Mouse (Mus musculus) lung, embryonic 15.5 days (tissue): ENCODE data around the gene Mybbp1a. TPM values are rescaled to one million over a fixed set of nuclear protein-coding genes. Genes with fewer than 3 reads are reported as not detected.
A peak's percentile ranks its signal among the peaks of the same experiment; 100 is the strongest.

Experiments
- ATAC-seq: fragments of 200-750 bp; cut with Nextera tagmentation; 2 replicates; pipeline ENCODE4 v1.8.0; 2017; ENCODE audit warnings: moderate number of reproducible peaks, borderline replicate concordance; ENCODE audit not compliant: low FRiP score, low TSS enrichment; ENCODE audit errors: extremely low read depth
- H3K27ac ChIP-seq: fragments of 300-500 bp; sonication (generic); 2 replicates; pipeline ENCODE4 v1.5.1; 2015; ENCODE audit warnings: moderate library complexity, mild to moderate bottlenecking, inconsistent platforms
- H3K27me3 ChIP-seq: fragments of 300-500 bp; sonication (generic); 2 replicates; pipeline ENCODE4 v1.6.1; 2015; ENCODE audit warnings: inconsistent platforms
- H3K36me3 ChIP-seq: fragments of 300-500 bp; sonication (generic); 2 replicates; pipeline ENCODE4 v1.6.1; 2015; ENCODE audit warnings: inconsistent platforms
- H3K4me1 ChIP-seq: fragments of 300-500 bp; sonication (generic); 2 replicates; pipeline ENCODE4 v1.6.1; 2015; ENCODE audit warnings: inconsistent platforms
- H3K4me2 ChIP-seq: fragments of 300-500 bp; sonication (generic); 2 replicates; pipeline ENCODE4 v1.6.1; 2015; ENCODE audit warnings: inconsistent platforms, mild to moderate bottlenecking, moderate library complexity
- H3K4me3 ChIP-seq: fragments of 300-500 bp; sonication (generic); 2 replicates; pipeline ENCODE4 v1.5.1; 2015; ENCODE audit warnings: mild to moderate bottlenecking, inconsistent platforms
- H3K9ac ChIP-seq: fragments of 300-500 bp; sonication (generic); 2 replicates; pipeline ENCODE4 v1.6.1; 2015; ENCODE audit warnings: inconsistent platforms
- H3K9me3 ChIP-seq: fragments of 300-500 bp; sonication (generic); 2 replicates; pipeline ENCODE4 v1.6.1; 2016; ENCODE audit warnings: inconsistent platforms
- WGBS: fragments of 180-500 bp; shearing (Covaris S2); methylation state at CpG from one replicate; pipeline ENCODE4 v1.1.7; 2015; 5-methylcytosine and 5-hydroxymethylcytosine counted together
- polyA plus RNA-seq: library from polyadenylated mRNA; unstranded; fragments of >200 nt; fragmentation: Nextera tagmentation; extraction: Ambion mirVana; gene quantifications from 2 replicates; pipeline ENCODE4 v1.2.1, GENCODE M21; 2015

Gene Mybbp1a
- polyA plus RNA-seq, 1 experiment from 2014 or later, result 140 TPM

GRCm38 (mm10) chr11:72415155-72415554, 26.0 kb upstream of the Mybbp1a start:
- no peaks in the 10 kb centered on the region for H3K9me3 ChIP-seq

GRCm38 (mm10) chr11:72416666-72417065, 24.5 kb upstream of the Mybbp1a start:
- H3K9me3 ChIP-seq, result no peaks in the 10 kb centered on the region
- H3K27ac ChIP-seq, result no peak overlapping the region
- WGBS, result 66% methylated on average over 5 of the region's 5 CpGs
- H3K36me3 ChIP-seq, result no peaks in the 10 kb centered on the region
- H3K4me3 ChIP-seq, result no peak overlapping the region
- ATAC-seq, result no peak
- no peak overlapping the region for H3K9ac ChIP-seq
- peaks cover 19% of the 10 kb centered on the region for H3K4me1 ChIP-seq
- no peaks in the 10 kb centered on the region for H3K27me3 ChIP-seq
- H3K4me2 ChIP-seq, result no peak overlapping the region

More at GRCm38 (mm10) chr11:72415155-72415554, 26.0 kb upstream of the Mybbp1a start:
- ATAC-seq, result no peak
- 52% methylated on average over 8 of the region's 8 CpGs for WGBS
- no peaks in the 10 kb centered on the region for H3K36me3 ChIP-seq
- H3K27me3 ChIP-seq, result no peaks in the 10 kb centered on the region
- no peak overlapping the region for H3K4me3 ChIP-seq
- H3K4me2 ChIP-seq, result no peak overlapping the region
- H3K4me1 ChIP-seq, result peaks cover 19% of the 10 kb centered on the region
- H3K9ac ChIP-seq, result no peak overlapping the region
- no peak overlapping the region for H3K27ac ChIP-seq

- Histone ChIP-seq H3K4me2 (no peak overlapping the region), H3K9me3 (no peaks in the 10 kb centered on the region), H3K36me3 (no peaks in the 10 kb centered on the region), H3K27ac (no peak overlapping the region), H3K9ac (no peak overlapping the region), H3K4me1 (peaks cover 12% of the 10 kb centered on the region), H3K27me3 (no peaks in the 10 kb centered on the region), H3K4me3 (no peak overlapping the region)
- no peak for ATAC-seq
- WGBS, result 41% methylated on average over 4 of the region's 4 CpGs
Measured at GRCm38 (mm10) chr11:72417376-72417775, 23.8 kb upstream of the Mybbp1a start.

DNA sequence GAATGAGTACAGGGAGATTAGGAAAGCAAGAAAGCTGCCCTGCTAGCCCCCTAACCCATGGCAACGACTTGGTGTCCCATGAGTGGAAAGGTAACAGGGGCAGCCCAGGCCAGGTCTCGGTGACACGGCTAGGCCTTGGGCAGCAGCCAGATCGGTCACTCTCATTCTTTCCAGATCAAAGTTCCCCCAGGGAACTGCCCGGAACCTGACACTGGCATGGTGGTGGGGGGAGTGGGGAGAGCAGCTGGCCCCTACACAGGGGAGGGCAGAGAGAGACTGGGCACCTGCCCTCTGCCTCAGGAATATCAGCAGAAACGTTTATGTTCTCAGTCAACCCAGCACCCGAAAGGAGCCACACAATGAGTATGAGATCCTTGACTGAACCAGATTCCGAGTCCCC, 22.9 kb upstream of the Mybbp1a start:
- peaks cover 4% of the 10 kb centered on the region for H3K4me1 ChIP-seq
- 56% methylated on average over 8 of the region's 8 CpGs for WGBS
- no peak overlapping the region for H3K4me2 ChIP-seq
- H3K27ac ChIP-seq, result no peak overlapping the region
- H3K36me3 ChIP-seq, result no peaks in the 10 kb centered on the region
- ATAC-seq, result no peak
- H3K9ac ChIP-seq, result no peak overlapping the region
- H3K9me3 ChIP-seq, result no peaks in the 10 kb centered on the region
- H3K4me3 ChIP-seq, result no peak overlapping the region
- H3K27me3 ChIP-seq, result no peaks in the 10 kb centered on the region

GRCm38 (mm10) chr11:72419006-72419405, 22.1 kb upstream of the Mybbp1a start:
- no peaks in the 10 kb centered on the region; the same call in 1 of the 2 replicates for H3K4me1 ChIP-seq
- no peak overlapping the region for H3K27ac ChIP-seq
- 88% methylated on average over 6 of the region's 6 CpGs for WGBS
- no peak overlapping the region for H3K4me2 ChIP-seq
- H3K9ac ChIP-seq, result no peak overlapping the region
- H3K36me3 ChIP-seq, result no peaks in the 10 kb centered on the region
- no peak overlapping the region for H3K4me3 ChIP-seq
- H3K9me3 ChIP-seq, result no peaks in the 10 kb centered on the region
- no peaks in the 10 kb centered on the region for H3K27me3 ChIP-seq
- ATAC-seq, result no peak

- H3K36me3 ChIP-seq, result no peaks in the 10 kb centered on the region
- no peak overlapping the region for H3K9ac ChIP-seq
- 83% methylated on average over 6 of the region's 6 CpGs for WGBS
- no peaks in the 10 kb centered on the region for H3K9me3 ChIP-seq
- no peaks in the 10 kb centered on the region; the same call in 1 of the 2 replicates for H3K4me1 ChIP-seq
- no peak for ATAC-seq
- no peaks in the 10 kb centered on the region for H3K27me3 ChIP-seq
- H3K4me2 ChIP-seq, result no peak overlapping the region
- H3K4me3 ChIP-seq, result no peak overlapping the region
- no peak overlapping the region for H3K27ac ChIP-seq
Measured at GRCm38 (mm10) chr11:72420460-72421122, 20.6 kb upstream of the Mybbp1a start.

GRCm38 (mm10) chr11:72421518-72422278, 19.5 kb upstream of the Mybbp1a start:
- Histone ChIP-seq H3K27me3 (no peaks in the 10 kb centered on the region), H3K4me1 (no peaks in the 10 kb centered on the region), H3K9ac (no peak overlapping the region), H3K4me3 (no peak overlapping the region), H3K36me3 (no peaks in the 10 kb centered on the region), H3K27ac (no peak overlapping the region), H3K9me3 (no peaks in the 10 kb centered on the region), H3K4me2 (no peak overlapping the region)
- 85% methylated on average over 11 of the region's 11 CpGs for WGBS
- ATAC-seq, result no peak

DNA sequence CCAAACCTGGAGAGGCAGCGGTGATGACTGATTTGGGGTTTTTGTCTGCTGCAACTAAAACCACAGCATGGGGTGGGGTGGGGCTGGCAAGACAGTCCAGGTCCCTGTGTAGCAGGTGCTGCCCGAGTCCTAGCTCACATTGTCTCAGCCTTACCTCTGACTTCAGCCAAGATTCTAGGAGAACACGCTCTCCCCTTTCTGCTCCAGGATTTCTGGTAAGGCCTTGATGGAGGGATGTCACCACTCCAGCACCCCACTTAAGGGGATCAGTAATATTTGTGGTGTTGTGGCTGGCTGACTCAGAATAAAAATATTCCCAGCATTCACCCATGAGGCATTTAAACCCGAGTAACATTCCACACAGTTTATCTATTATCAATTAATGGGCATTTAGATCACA, 17.5 kb upstream of the Mybbp1a start:
- Histone ChIP-seq H3K4me3 (no peak overlapping the region), H3K4me2 (no peak overlapping the region), H3K9ac (no peak overlapping the region), H3K4me1 (no peaks in the 10 kb centered on the region), H3K36me3 (no peaks in the 10 kb centered on the region), H3K27ac (no peak overlapping the region), H3K9me3 (no peaks in the 10 kb centered on the region), H3K27me3 (no peaks in the 10 kb centered on the region)
- WGBS, result 83% methylated on average over 4 of the region's 4 CpGs
- ATAC-seq, result no peak

GRCm38 (mm10) chr11:72425201-72425600, 16.0 kb upstream of the Mybbp1a start:
- H3K4me2 ChIP-seq, result no peak overlapping the region
- peaks cover 3% of the 10 kb centered on the region; the same call in 1 of the 2 replicates for H3K4me1 ChIP-seq
- H3K9ac ChIP-seq, result no peak overlapping the region
- no peaks in the 10 kb centered on the region for H3K36me3 ChIP-seq
- no peak overlapping the region for H3K27ac ChIP-seq
- no peaks in the 10 kb centered on the region for H3K27me3 ChIP-seq
- no peak for ATAC-seq
- no peaks in the 10 kb centered on the region for H3K9me3 ChIP-seq
- H3K4me3 ChIP-seq, result no peak overlapping the region

DNA sequence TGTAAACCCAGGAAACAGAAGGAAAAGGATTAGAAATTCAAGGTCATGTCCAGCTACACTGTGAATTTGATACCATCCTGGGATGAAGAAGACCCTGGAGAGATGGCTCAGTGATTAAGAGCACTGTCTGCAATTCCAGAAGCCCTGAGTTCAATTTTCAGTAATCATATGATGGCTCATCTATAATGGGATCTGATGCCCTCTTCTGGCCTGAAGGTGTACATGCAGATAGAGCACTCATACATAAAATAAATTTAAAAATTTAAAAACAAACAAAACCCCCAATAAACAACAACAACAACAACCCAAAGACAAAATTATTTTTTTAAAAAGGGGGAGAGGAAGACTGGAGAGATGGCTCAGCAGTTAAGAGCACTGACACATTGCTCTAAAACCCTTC, 14.3 kb upstream of the Mybbp1a start:
- Histone ChIP-seq H3K27ac (no peak overlapping the region), H3K27me3 (no peaks in the 10 kb centered on the region), H3K4me1 (peaks cover 3% of the 10 kb centered on the region; the same call in 1 of the 2 replicates), H3K36me3 (no peaks in the 10 kb centered on the region), H3K9me3 (no peaks in the 10 kb centered on the region), H3K4me3 (no peak overlapping the region), H3K4me2 (no peak overlapping the region), H3K9ac (no peak overlapping the region)
- no peak for ATAC-seq

DNA sequence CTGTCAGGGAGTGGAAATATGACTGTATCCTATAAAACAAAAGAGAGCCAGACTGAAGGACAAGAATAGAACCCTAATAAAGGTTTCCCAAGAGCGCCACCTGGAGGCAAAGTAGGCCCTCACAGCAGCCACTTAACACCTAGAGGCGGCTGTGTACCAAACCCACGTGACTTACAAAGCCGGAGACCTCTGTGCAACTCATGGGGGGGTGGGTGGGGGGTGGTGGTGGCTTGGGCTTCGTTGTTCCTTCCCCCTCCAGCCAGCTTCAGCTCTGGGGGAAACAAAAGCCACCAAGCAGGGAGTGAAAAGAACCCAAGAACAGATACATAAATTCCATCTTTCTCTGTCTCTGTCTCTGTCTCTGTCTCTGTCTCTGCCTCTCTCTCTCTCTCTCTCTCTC, 12.5 kb upstream of the Mybbp1a start:
- Histone ChIP-seq H3K36me3 (no peaks in the 10 kb centered on the region), H3K27ac (peak overlapping the region; percentile 69; the same call in 1 of the 2 replicates), H3K27me3 (no peaks in the 10 kb centered on the region), H3K4me3 (no peak overlapping the region), H3K4me2 (peak overlapping the region; percentile 47), H3K4me1 (peaks cover 3% of the 10 kb centered on the region; the same call in 1 of the 2 replicates), H3K9me3 (no peaks in the 10 kb centered on the region), H3K9ac (no peak overlapping the region)
- 3% methylated on average over 5 of the region's 5 CpGs for WGBS
- ATAC-seq, result peak; percentile 72; the same call in 1 of the 2 replicates

DNA sequence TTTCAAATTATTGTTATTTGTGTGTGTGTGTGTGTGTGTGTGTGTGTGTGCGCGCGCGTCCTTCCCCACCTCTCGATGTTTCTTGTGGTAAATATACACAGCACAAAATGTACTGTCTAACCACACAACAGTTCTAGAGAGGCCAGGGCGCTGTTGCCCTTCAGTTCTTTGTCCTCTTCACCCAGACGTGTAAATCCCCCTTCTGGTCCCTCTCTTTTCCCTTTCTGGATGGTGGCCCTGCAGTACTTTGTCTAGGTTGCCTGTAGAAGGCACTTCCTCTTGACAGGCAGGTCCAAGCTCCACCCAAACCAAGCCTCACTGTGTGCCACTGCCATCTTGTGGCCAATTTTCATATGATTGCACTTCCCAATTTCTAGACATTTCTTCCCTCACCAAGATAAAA, 11.9 kb upstream of the Mybbp1a start:
- Histone ChIP-seq H3K27me3 (no peaks in the 10 kb centered on the region), H3K4me2 (peak overlapping the region; percentile 47), H3K36me3 (no peaks in the 10 kb centered on the region), H3K9me3 (no peaks in the 10 kb centered on the region), H3K4me3 (peak overlapping the region; percentile 10; the same call in 1 of the 2 replicates), H3K27ac (peak overlapping the region; percentile 69; the same call in 1 of the 2 replicates), H3K9ac (no peak overlapping the region), H3K4me1 (peaks cover 3% of the 10 kb centered on the region; the same call in 1 of the 2 replicates)
- WGBS, result 53% methylated on average over 7 of the region's 7 CpGs
- ATAC-seq, result peak; percentile 83
